Mouse (Mus musculus): ENCODE measurements around the gene Abhd11.

The Abhd11 gene

GRCm38 (mm10) chr5:134986298-134987268 lies 22.4 kb upstream of the Abhd11 start:
- DNase-seq (ENCODE audit: low read depth), result no peak

GRCm38 (mm10) chr5:134989166-134989565 lies 19.8 kb upstream of the Abhd11 start:
- no peak for DNase-seq (ENCODE audit: low read depth)

- peak; percentile 38 for DNase-seq (ENCODE audit: low read depth)
These were observed 19.2 kb upstream of the Abhd11 start for GRCm38 (mm10) chr5:134989741-134990140.

GRCm38 (mm10) chr5:134992566-134992965 lies 16.4 kb upstream of the Abhd11 start:
- no peak for DNase-seq (ENCODE audit: low read depth)

GRCm38 (mm10) chr5:134998359-134998758 lies 10.6 kb upstream of the Abhd11 start:
- no peak for DNase-seq (ENCODE audit: low read depth)

GRCm38 (mm10) chr5:134999797-135000196 lies 9.2 kb upstream of the Abhd11 start:
- no peak for DNase-seq (ENCODE audit: low read depth)

- DNase-seq (ENCODE audit: low read depth), result no peak
These were observed 8.2 kb upstream of the Abhd11 start for GRCm38 (mm10) chr5:135000751-135001150.

- no peak for DNase-seq (ENCODE audit: low read depth)
These were observed 7.6 kb upstream of the Abhd11 start for GRCm38 (mm10) chr5:135001309-135001708.

GRCm38 (mm10) chr5:135002151-135002550 lies 6.8 kb upstream of the Abhd11 start:
- no peak for DNase-seq (ENCODE audit: low read depth)

GRCm38 (mm10) chr5:135007802-135008571 lies 965 bp upstream of the Abhd11 start:
- no peak for DNase-seq (ENCODE audit: low read depth)

GRCm38 (mm10) chr5:135009590-135010319 lies 803 bp downstream of the Abhd11 start:
- DNase-seq (ENCODE audit: low read depth), result peak; percentile 85

- no peak for DNase-seq (ENCODE audit: low read depth)
These were observed 1.4 kb downstream of the Abhd11 start for GRCm38 (mm10) chr5:135010320-135010709.

- no peak for DNase-seq (ENCODE audit: low read depth)
These were observed 2.1 kb downstream of the Abhd11 start for GRCm38 (mm10) chr5:135010841-135011743.

- no peak for DNase-seq (ENCODE audit: low read depth)
These were observed 3.1 kb downstream of the Abhd11 start for GRCm38 (mm10) chr5:135011809-135012613.

GRCm38 (mm10) chr5:135012671-135013441 lies 3.9 kb downstream of the Abhd11 start:
- DNase-seq (ENCODE audit: low read depth), result no peak

GRCm38 (mm10) chr5:135015497-135015896 lies 6.5 kb downstream of the Abhd11 start:
- DNase-seq (ENCODE audit: low read depth), result no peak

GRCm38 (mm10) chr5:135016224-135016759 lies 7.3 kb downstream of the Abhd11 start:
- DNase-seq (ENCODE audit: low read depth), result no peak

GRCm38 (mm10) chr5:135021814-135022213 lies 12.9 kb downstream of the Abhd11 start:
- DNase-seq (ENCODE audit: low read depth), result peak; percentile 62

Data from fibroblast of lung, adult 2 months (primary cell).